Mouse (Mus musculus): Measurements from ENCODE around the gene Syde2. TPM values are rescaled to one million over a fixed set of nuclear protein-coding genes. Genes with fewer than 3 reads are reported as not detected.

Syde2 gene
- polyA plus RNA-seq, 1 experiment from 2014 or later = 1.4 TPM

DNA sequence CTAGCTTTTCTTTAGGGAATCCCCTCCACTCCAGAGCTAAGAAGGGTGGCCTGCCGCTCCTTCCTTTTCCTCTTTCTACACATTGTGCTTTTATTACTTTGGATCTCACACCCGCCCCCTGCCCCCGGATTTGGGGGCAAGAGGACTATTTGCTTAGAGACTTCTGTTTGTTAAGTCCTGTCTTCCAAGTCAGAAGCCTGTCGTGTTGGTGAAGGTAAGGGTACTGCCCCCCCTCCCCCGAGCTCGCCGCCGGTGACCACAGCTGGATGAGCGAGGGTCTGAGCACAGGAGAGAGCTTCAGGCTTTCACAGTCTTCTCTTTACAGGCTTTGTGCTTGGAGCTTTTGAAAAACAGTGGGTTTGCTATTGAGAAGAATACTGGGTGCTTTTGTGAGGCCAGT, 29.9 kb downstream of the Syde2 start:
- H3K4me2 ChIP-seq (ENCODE audit: low read depth, low read length) = no peak overlapping the region
- no peak overlapping the region for H3K4me3 ChIP-seq (ENCODE audit: low read length)
- WGBS = 67% methylated on average over 9 of the region's 9 CpGs
- H3K9me3 ChIP-seq (ENCODE audit: control insufficient read depth, low read length) = no peaks in the 10 kb centered on the region
- no peak for ATAC-seq
- peaks cover 5% of the 10 kb centered on the region; the same call in 1 of the 2 replicates for H3K36me3 ChIP-seq (ENCODE audit: control insufficient read depth, insufficient read depth, low read length)
- H3K27ac ChIP-seq (ENCODE audit: low read length) = no peak overlapping the region
- no peaks in the 10 kb centered on the region for H3K27me3 ChIP-seq (replicated peaks; ENCODE audit: control insufficient read depth, insufficient read depth, low read length)
- no peak overlapping the region for H3K9ac ChIP-seq (ENCODE audit: low read depth, low read length)
- H3K4me1 ChIP-seq (ENCODE audit: control insufficient read depth, insufficient read depth, low read length) = no peaks in the 10 kb centered on the region

DNA sequence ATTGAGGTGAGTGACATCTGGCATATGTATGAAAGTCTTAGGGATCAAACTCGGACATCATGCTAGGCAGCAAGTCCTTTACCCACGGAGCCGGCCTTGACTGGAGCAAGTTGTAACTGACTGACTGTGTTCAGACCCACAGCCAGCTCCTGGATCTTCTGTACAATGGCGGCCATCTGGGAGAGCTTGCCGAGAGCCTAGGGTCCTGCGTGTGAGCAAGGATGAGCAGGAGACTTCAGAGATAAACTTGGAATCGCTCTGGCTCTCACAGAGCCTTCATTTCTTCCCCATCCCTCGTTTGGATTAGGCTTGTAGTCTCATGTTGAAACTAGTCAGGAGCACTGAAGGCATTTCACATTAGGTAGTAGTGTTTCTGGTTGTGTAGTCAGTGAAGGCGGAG, 34.6 kb downstream of the Syde2 start:
- H3K36me3 ChIP-seq (ENCODE audit: control insufficient read depth, insufficient read depth, low read length) = no peaks in the 10 kb centered on the region; the same call in 1 of the 2 replicates
- ATAC-seq = no peak
- no peak overlapping the region for H3K4me3 ChIP-seq (ENCODE audit: low read length)
- 92% methylated on average over 9 of the region's 9 CpGs for WGBS
- H3K27me3 ChIP-seq (replicated peaks; ENCODE audit: control insufficient read depth, insufficient read depth, low read length) = no peaks in the 10 kb centered on the region
- H3K9ac ChIP-seq (ENCODE audit: low read depth, low read length) = no peak overlapping the region
- H3K4me2 ChIP-seq (ENCODE audit: low read depth, low read length) = no peak overlapping the region
- H3K9me3 ChIP-seq (ENCODE audit: control insufficient read depth, low read length) = no peaks in the 10 kb centered on the region
- no peak overlapping the region for H3K27ac ChIP-seq (ENCODE audit: low read length)
- peaks cover 1% of the 10 kb centered on the region; the same call in 1 of the 2 replicates for H3K4me1 ChIP-seq (ENCODE audit: control insufficient read depth, insufficient read depth, low read length)

DNA sequence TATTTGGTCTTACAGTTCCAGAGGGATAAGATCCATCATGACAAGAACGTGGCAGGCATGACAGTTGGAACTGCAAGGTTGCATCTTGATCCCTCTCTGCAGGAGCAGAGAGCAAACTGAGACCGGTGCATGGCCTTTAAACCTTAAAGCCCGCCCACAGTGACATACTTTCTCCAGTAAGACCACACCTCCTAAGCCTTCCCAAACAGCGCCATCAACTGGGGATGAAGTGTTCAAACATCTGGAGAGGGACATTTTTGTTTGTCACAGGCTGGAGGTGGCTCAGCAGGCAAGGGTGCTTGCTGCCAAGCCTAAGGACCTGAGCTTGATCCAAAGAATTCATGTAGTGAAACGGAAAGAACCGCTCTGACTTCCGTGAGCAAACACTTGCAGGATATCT, 37.1 kb downstream of the Syde2 start:
- no peaks in the 10 kb centered on the region for H3K27me3 ChIP-seq (replicated peaks; ENCODE audit: control insufficient read depth, insufficient read depth, low read length)
- H3K4me2 ChIP-seq (ENCODE audit: low read depth, low read length) = no peak overlapping the region
- no peak for ATAC-seq
- H3K27ac ChIP-seq (ENCODE audit: low read length) = no peak overlapping the region
- no peaks in the 10 kb centered on the region; the same call in 1 of the 2 replicates for H3K36me3 ChIP-seq (ENCODE audit: control insufficient read depth, insufficient read depth, low read length)
- no peak overlapping the region for H3K9ac ChIP-seq (ENCODE audit: low read depth, low read length)
- no peaks in the 10 kb centered on the region for H3K9me3 ChIP-seq (ENCODE audit: control insufficient read depth, low read length)
- no peak overlapping the region for H3K4me3 ChIP-seq (ENCODE audit: low read length)
- 86% methylated on average over 7 of the region's 7 CpGs for WGBS
- peaks cover 5% of the 10 kb centered on the region; the same call in 1 of the 2 replicates for H3K4me1 ChIP-seq (ENCODE audit: control insufficient read depth, insufficient read depth, low read length)

DNA sequence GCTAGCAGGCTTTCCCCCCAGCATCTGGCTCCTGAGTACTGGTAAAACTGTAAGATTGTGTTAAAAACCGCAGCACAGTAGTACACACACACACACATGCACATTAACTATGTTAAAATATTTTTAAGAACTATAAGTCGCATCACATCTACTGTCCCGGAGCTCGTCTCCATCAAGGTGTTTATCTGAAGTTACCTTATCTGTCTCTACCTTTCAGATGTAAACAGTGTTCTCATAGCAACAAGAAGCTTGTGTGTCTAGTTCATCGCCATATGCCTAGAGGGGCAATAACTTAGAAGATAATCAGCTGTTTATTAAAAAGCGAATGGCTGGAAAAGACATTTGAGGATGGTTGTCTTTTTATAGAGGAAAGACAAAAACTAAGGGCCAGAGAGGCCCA, 37.8 kb downstream of the Syde2 start:
- 86% methylated on average over 6 of the region's 6 CpGs for WGBS

DNA sequence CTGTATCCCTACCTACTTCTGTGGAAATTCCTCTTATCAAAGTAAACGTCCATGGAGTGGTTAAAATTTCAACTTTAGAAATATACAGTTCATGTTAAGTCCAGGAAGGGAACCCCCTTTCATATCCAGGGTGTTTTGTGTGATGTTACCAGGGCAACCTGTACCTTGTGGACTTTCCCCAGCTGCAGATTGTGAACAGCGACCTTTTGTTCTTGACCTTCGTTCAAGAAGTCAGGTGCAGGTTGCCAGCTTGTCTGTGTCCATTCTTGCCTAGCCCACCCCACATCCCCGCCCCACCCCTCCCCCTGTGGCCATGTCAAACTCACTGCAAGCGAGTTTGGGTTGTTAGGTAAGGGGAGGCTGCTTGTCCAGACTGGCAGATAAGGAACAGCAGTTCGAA, 39.4 kb downstream of the Syde2 start:
- no peak overlapping the region for H3K4me2 ChIP-seq (ENCODE audit: low read depth, low read length)
- peak; percentile 80 for ATAC-seq
- H3K36me3 ChIP-seq (ENCODE audit: control insufficient read depth, insufficient read depth, low read length) = no peaks in the 10 kb centered on the region; the same call in 1 of the 2 replicates
- H3K27me3 ChIP-seq (replicated peaks; ENCODE audit: control insufficient read depth, insufficient read depth, low read length) = no peaks in the 10 kb centered on the region
- H3K27ac ChIP-seq (ENCODE audit: low read length) = no peak overlapping the region; the same call in 1 of the 2 replicates
- no peak overlapping the region for H3K4me3 ChIP-seq (ENCODE audit: low read length)
- peaks cover 5% of the 10 kb centered on the region; the same call in 1 of the 2 replicates for H3K4me1 ChIP-seq (ENCODE audit: control insufficient read depth, insufficient read depth, low read length)
- 36% methylated on average over 6 of the region's 6 CpGs for WGBS
- no peaks in the 10 kb centered on the region for H3K9me3 ChIP-seq (ENCODE audit: control insufficient read depth, low read length)
- no peak overlapping the region for H3K9ac ChIP-seq (ENCODE audit: low read depth, low read length)

More for the DNA sequence above, 37.8 kb downstream of the Syde2 start:
- H3K36me3 ChIP-seq (ENCODE audit: control insufficient read depth, insufficient read depth, low read length) = no peaks in the 10 kb centered on the region; the same call in 1 of the 2 replicates
- H3K27ac ChIP-seq (ENCODE audit: low read length) = no peak overlapping the region
- H3K9me3 ChIP-seq (ENCODE audit: control insufficient read depth, low read length) = no peaks in the 10 kb centered on the region
- no peak for ATAC-seq
- no peak overlapping the region for H3K4me3 ChIP-seq (ENCODE audit: low read length)
- no peaks in the 10 kb centered on the region for H3K27me3 ChIP-seq (replicated peaks; ENCODE audit: control insufficient read depth, insufficient read depth, low read length)
- peaks cover 5% of the 10 kb centered on the region; the same call in 1 of the 2 replicates for H3K4me1 ChIP-seq (ENCODE audit: control insufficient read depth, insufficient read depth, low read length)
- no peak overlapping the region for H3K4me2 ChIP-seq (ENCODE audit: low read depth, low read length)
- no peak overlapping the region for H3K9ac ChIP-seq (ENCODE audit: low read depth, low read length)

DNA sequence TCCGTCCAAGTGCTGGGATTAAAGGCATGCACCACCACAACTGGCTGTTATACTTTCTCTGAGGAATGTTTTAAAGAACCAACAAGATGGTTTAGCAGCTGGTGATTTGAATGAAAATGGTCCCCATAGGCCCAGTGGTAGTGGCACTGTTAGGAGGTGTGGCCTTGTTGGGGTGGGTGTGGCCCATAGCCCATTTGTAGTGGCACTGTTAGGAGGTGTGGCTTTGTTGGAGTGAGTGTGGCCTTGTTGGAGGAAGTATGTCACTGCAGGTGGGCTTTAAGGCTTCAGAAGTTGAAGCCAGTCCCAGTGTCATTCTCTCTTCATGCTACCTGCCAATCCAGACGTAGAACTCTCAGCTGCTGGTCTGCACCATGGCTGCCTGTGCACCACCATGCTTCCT, 40.7 kb downstream of the Syde2 start:
- Histone ChIP-seq H3K4me2 (ENCODE audit: low read depth, low read length) (no peak overlapping the region), H3K27ac (ENCODE audit: low read length) (no peak overlapping the region), H3K9me3 (ENCODE audit: control insufficient read depth, low read length) (no peaks in the 10 kb centered on the region), H3K4me1 (ENCODE audit: control insufficient read depth, insufficient read depth, low read length) (peaks cover 5% of the 10 kb centered on the region; the same call in 1 of the 2 replicates), H3K4me3 (ENCODE audit: low read length) (no peak overlapping the region), H3K27me3 (replicated peaks; ENCODE audit: control insufficient read depth, insufficient read depth, low read length) (no peaks in the 10 kb centered on the region), H3K36me3 (ENCODE audit: control insufficient read depth, insufficient read depth, low read length) (no peaks in the 10 kb centered on the region), H3K9ac (ENCODE audit: low read depth, low read length) (no peak overlapping the region)
- ATAC-seq = no peak
- 92% methylated on average over 2 of the region's 2 CpGs for WGBS

DNA sequence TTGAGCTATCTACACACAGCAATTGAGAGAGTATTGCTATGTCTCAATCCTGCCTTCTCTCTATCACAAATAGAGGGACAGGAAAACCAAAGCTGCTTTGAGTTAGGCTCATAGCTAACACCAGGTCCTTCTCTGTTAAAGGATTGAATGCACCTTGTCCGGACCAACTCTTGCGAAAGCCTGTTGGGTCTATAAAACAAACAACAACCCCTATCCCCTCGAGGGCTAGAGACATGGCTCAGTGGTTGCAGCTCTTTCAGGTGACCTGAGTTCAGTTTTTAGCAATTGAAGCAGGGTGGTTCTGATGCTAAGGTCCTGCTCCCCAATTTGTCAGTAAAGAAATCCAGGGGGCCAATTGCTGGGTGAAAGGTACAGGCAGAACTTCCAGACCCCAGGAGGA, 41.6 kb downstream of the Syde2 start:
- Histone ChIP-seq H3K9ac (ENCODE audit: low read depth, low read length) (no peak overlapping the region), H3K9me3 (ENCODE audit: control insufficient read depth, low read length) (no peaks in the 10 kb centered on the region), H3K27ac (ENCODE audit: low read length) (no peak overlapping the region), H3K4me2 (ENCODE audit: low read depth, low read length) (no peak overlapping the region), H3K27me3 (replicated peaks; ENCODE audit: control insufficient read depth, insufficient read depth, low read length) (no peaks in the 10 kb centered on the region), H3K4me1 (ENCODE audit: control insufficient read depth, insufficient read depth, low read length) (peaks cover 5% of the 10 kb centered on the region; the same call in 1 of the 2 replicates), H3K36me3 (ENCODE audit: control insufficient read depth, insufficient read depth, low read length) (no peaks in the 10 kb centered on the region), H3K4me3 (ENCODE audit: low read length) (no peak overlapping the region)
- no peak for ATAC-seq
- 73% methylated on average over 3 of the region's 3 CpGs for WGBS

DNA sequence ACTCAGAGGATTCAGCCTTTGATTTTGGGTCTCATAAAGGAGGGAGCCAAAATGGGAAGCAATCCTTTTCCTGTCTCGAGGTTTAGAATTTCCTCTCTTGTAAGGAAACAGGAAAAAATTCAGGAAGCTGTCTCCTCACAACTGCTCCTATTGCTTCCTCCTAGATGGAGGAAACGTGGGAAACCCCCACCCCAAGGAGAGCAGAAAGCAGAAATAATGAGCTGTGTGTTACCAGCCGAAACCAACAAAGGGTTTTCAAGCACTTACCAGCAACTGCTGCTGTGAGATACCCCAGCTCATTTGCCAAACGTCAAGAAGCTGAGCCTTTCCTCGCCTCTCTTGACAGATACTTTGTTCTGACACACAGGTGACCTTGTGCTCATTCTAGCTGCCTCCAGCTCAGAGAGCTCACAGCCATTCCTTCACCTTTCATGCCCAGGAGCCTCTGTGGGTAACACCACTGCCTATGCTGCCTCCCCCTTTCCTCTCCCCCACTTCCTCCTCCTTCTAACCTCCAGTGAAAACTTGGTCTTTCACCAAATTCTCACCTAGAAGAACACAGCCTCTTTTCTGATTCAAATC, 42.7 kb downstream of the Syde2 start:
- 33% methylated on average over 5 of the region's 5 CpGs for WGBS
- Histone ChIP-seq H3K4me2 (ENCODE audit: low read depth, low read length) (no peak overlapping the region), H3K9me3 (ENCODE audit: control insufficient read depth, low read length) (no peaks in the 10 kb centered on the region), H3K9ac (ENCODE audit: low read depth, low read length) (no peak overlapping the region), H3K36me3 (ENCODE audit: control insufficient read depth, insufficient read depth, low read length) (no peaks in the 10 kb centered on the region), H3K27me3 (replicated peaks; ENCODE audit: control insufficient read depth, insufficient read depth, low read length) (no peaks in the 10 kb centered on the region), H3K4me3 (ENCODE audit: low read length) (no peak overlapping the region), H3K4me1 (ENCODE audit: control insufficient read depth, insufficient read depth, low read length) (peaks cover 5% of the 10 kb centered on the region; the same call in 1 of the 2 replicates), H3K27ac (ENCODE audit: low read length) (no peak overlapping the region)
- no peak for ATAC-seq

DNA sequence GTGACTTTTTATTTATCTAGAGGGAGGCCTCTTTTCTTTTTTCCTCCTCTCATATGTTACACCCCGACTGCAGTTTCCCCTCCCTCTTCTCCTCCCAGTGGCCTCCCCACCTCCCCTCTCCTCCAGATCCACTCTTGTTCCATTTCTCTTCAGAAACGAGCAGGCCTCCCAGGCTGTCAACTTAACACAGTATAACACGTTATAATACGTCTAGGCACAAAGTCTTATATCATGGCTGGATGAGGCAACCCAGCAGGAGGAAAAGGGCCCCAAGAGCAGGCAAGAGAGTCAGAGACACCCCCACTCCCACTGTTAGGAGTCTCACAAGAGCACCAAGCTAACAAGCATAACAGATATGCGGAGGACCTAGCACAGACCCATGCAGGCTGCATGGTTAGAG, 45.3 kb downstream of the Syde2 start:
- Histone ChIP-seq H3K4me2 (ENCODE audit: low read depth, low read length) (no peak overlapping the region), H3K27me3 (replicated peaks; ENCODE audit: control insufficient read depth, insufficient read depth, low read length) (no peaks in the 10 kb centered on the region), H3K9ac (ENCODE audit: low read depth, low read length) (no peak overlapping the region), H3K9me3 (ENCODE audit: control insufficient read depth, low read length) (no peaks in the 10 kb centered on the region), H3K4me1 (ENCODE audit: control insufficient read depth, insufficient read depth, low read length) (0 out of 2 replicates have a peak, but pooled peaks cover 4% of the 10 kb centered on the region), H3K4me3 (ENCODE audit: low read length) (no peak overlapping the region), H3K27ac (ENCODE audit: low read length) (no peak overlapping the region), H3K36me3 (ENCODE audit: control insufficient read depth, insufficient read depth, low read length) (no peaks in the 10 kb centered on the region)
- WGBS = 80% methylated on average over 5 of the region's 5 CpGs
- no peak for ATAC-seq

DNA sequence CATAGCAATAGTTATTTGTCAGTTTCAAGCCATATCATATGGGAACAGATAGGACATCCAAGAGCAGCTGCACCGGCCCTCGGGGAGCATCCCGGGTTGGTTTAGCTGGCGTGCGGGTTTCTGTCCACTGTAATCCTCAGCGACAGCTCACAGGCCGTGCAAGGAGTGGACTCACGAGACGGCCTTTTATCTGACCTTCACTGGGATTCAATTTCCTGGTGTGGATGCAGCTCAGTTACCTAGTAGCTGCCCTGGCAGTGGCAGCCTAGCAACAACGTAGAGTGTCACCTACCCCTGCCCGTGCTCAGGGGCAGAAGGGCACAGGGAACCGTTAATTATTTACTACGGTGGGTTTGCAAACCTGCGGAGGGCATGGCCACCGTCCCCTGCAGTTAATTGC, 50.2 kb downstream of the Syde2 start:
- no peaks in the 10 kb centered on the region for H3K27me3 ChIP-seq (replicated peaks; ENCODE audit: control insufficient read depth, insufficient read depth, low read length)
- 0 out of 2 replicates have a peak overlapping the region, but pooled peaks have one; percentile 5 for H3K4me2 ChIP-seq (ENCODE audit: low read depth, low read length)
- WGBS = 33% methylated on average over 15 of the region's 15 CpGs
- no peaks in the 10 kb centered on the region for H3K36me3 ChIP-seq (ENCODE audit: control insufficient read depth, insufficient read depth, low read length)
- peak; percentile 74 for ATAC-seq
- H3K4me1 ChIP-seq (ENCODE audit: control insufficient read depth, insufficient read depth, low read length) = 0 out of 2 replicates have a peak, but pooled peaks cover 4% of the 10 kb centered on the region
- H3K9ac ChIP-seq (ENCODE audit: low read depth, low read length) = no peak overlapping the region
- no peaks in the 10 kb centered on the region for H3K9me3 ChIP-seq (ENCODE audit: control insufficient read depth, low read length)
- no peak overlapping the region for H3K4me3 ChIP-seq (ENCODE audit: low read length)
- H3K27ac ChIP-seq (ENCODE audit: low read length) = no peak overlapping the region

All from intestine, embryonic 16.5 days (tissue).